Mouse (Mus musculus) liver, adult 2 months (tissue): ENCODE measurements around the gene Xrcc4. TPM values are rescaled to one million over a fixed set of nuclear protein-coding genes. Genes with fewer than 3 reads are reported as not detected.
A peak's percentile ranks its signal among the peaks of the same experiment; 100 is the strongest.
"Not testable (repeated sequence)": the region's sequence is repeated elsewhere in the genome, so short reads cannot be mapped to it uniquely, and the experiment has no call there.

Experiments used
- DNase-seq: peaks from one replicate; pipeline ENCODE4 v3.0.0-alpha.2; 2011; ENCODE audit warnings: low read depth, low spot score; ENCODE audit errors: extremely low read depth
- H3K27ac ChIP-seq: fragments of 200-500 bp; replicated peaks from 2 replicates; pipeline ENCODE4 v1.5.1; 2012; ENCODE audit warnings: low read depth, mild to moderate bottlenecking, control low read depth, inconsistent platforms, low read length; ENCODE audit not compliant: insufficient read depth
- H3K27me3 ChIP-seq: fragments of 200-500 bp; 2 replicates; pipeline ENCODE4 v1.6.1; 2012; ENCODE audit warnings: mild to moderate bottlenecking, moderate library complexity, low read length, inconsistent platforms; ENCODE audit not compliant: control insufficient read depth, insufficient read depth
- H3K36me3 ChIP-seq: fragments of 200-500 bp; 2 replicates; pipeline ENCODE4 v1.6.1; 2012; ENCODE audit warnings: low read length, inconsistent platforms; ENCODE audit not compliant: control insufficient read depth, insufficient read depth
- H3K4me1 ChIP-seq: fragments of 200-500 bp; 2 replicates; pipeline ENCODE4 v1.6.1; 2011; ENCODE audit warnings: low read length; ENCODE audit not compliant: control insufficient read depth, insufficient read depth
- H3K4me3 ChIP-seq: fragments of 200-500 bp; 2 replicates; pipeline ENCODE4 v1.5.1; 2011; ENCODE audit warnings: low read depth, mild to moderate bottlenecking, control low read depth, low read length, moderate library complexity; ENCODE audit not compliant: insufficient read depth
- H3K79me2 ChIP-seq: fragments of 200-500 bp; 2 replicates; pipeline ENCODE4 v1.6.1; 2012; ENCODE audit warnings: inconsistent platforms, mild to moderate bottlenecking, low read length, moderate library complexity; ENCODE audit not compliant: control insufficient read depth, insufficient read depth
- H3K9ac ChIP-seq: fragments of 200-500 bp; 2 replicates; pipeline ENCODE4 v1.6.1; 2012; ENCODE audit warnings: low read depth, mild to moderate bottlenecking, control low read depth, inconsistent platforms, low read length
- CTCF ChIP-seq: fragments of 200-500 bp; IDR thresholded peaks from 2 replicates; pipeline ENCODE4 v1.5.1; 2011; ENCODE audit warnings: low read depth, low read length, control low read depth
- POLR2A ChIP-seq: fragments of 200-500 bp; IDR thresholded peaks from 2 replicates; pipeline ENCODE4 v1.6.1; 2011; ENCODE audit warnings: low read length, control low read depth; ENCODE audit not compliant: insufficient read depth; ENCODE audit errors: extremely low read depth
- WGBS: fragments of 180-500 bp; shearing (Covaris S2); methylation state at CpG from one replicate; pipeline ENCODE4 v1.1.7; 2018; 5-methylcytosine and 5-hydroxymethylcytosine counted together
- polyA plus RNA-seq: library from polyadenylated mRNA; depleted of rRNA; stranded (reverse); fragments of >200 nt; gene quantifications from 2 replicates; pipeline ENCODE4 v1.2.3, GENCODE M21; 2012
- total RNA-seq: library from RNA; depleted of rRNA; stranded (reverse); fragments of >200 nt; gene quantifications from 2 replicates; pipeline ENCODE4 v1.2.3, GENCODE M21; 2014

Xrcc4 gene
- total and polyA plus RNA-seq, 2 experiments: 0.22 to 13.6 TPM

- Histone ChIP-seq H3K4me3 (no peak overlapping the region), H3K27me3 (no peaks in the 10 kb centered on the region), H3K4me1 (no peaks in the 10 kb centered on the region), H3K27ac (no peak overlapping the region), H3K9ac (no peak overlapping the region), H3K36me3 (no peaks in the 10 kb centered on the region), H3K79me2 (no peaks in the 10 kb centered on the region)
- TF ChIP-seq POLR2A (no peak), CTCF (no peak)
- DNase-seq: no peak
Observed at GRCm38 (mm10) chr13:89756347-89756746, 333.1 kb downstream of the Xrcc4 start.

- not testable (repeated sequence) for H3K9ac ChIP-seq, H3K27ac ChIP-seq, H3K79me2 ChIP-seq, DNase-seq, H3K36me3 ChIP-seq, H3K27me3 ChIP-seq, H3K4me1 ChIP-seq, H3K4me3 ChIP-seq
- 22% methylated on average over 3 of the region's 3 CpGs for WGBS
Observed at GRCm38 (mm10) chr13:89750562-89750961, 338.8 kb downstream of the Xrcc4 start.

GRCm38 (mm10) chr13:89743201-89743600, 346.2 kb downstream of the Xrcc4 start:
- peaks cover 15% of the 10 kb centered on the region; the same call in 1 of the 2 replicates for H3K4me1 ChIP-seq
- TF ChIP-seq CTCF: no peak
- TF ChIP-seq POLR2A: no peak
- peaks cover 12% of the 10 kb centered on the region; the same call in 1 of the 2 replicates for H3K27me3 ChIP-seq
- H3K9ac ChIP-seq: no peak overlapping the region
- H3K36me3 ChIP-seq: no peaks in the 10 kb centered on the region
- H3K79me2 ChIP-seq: no peaks in the 10 kb centered on the region
- WGBS: 44% methylated on average over 8 of the region's 8 CpGs
- DNase-seq: no peak
- no peak overlapping the region for H3K4me3 ChIP-seq
- H3K27ac ChIP-seq: no peak overlapping the region

- Histone ChIP-seq H3K27ac (no peak overlapping the region), H3K79me2 (no peaks in the 10 kb centered on the region), H3K27me3 (peaks cover 12% of the 10 kb centered on the region; the same call in 1 of the 2 replicates), H3K36me3 (no peaks in the 10 kb centered on the region), H3K9ac (no peak overlapping the region), H3K4me3 (no peak overlapping the region), H3K4me1 (peaks cover 15% of the 10 kb centered on the region; the same call in 1 of the 2 replicates)
- no peak for DNase-seq
- 19% methylated on average over 15 of the region's 15 CpGs for WGBS
- TF ChIP-seq CTCF (no peak), POLR2A (no peak)
Observed at GRCm38 (mm10) chr13:89742686-89743200, 346.7 kb downstream of the Xrcc4 start.

- TF ChIP-seq POLR2A: no peak
- TF ChIP-seq CTCF: no peak
- no peaks in the 10 kb centered on the region for H3K79me2 ChIP-seq
- H3K4me1 ChIP-seq: peaks cover 15% of the 10 kb centered on the region; the same call in 1 of the 2 replicates
- DNase-seq: no peak
- H3K36me3 ChIP-seq: no peaks in the 10 kb centered on the region
- 2% methylated on average over 40 of the region's 40 CpGs for WGBS
- H3K27ac ChIP-seq: no peak within 1 kb of the TSS
- no peak within 1 kb of the TSS for H3K4me3 ChIP-seq
- no peak within 1 kb of the TSS for H3K9ac ChIP-seq
- peaks cover 12% of the 10 kb centered on the region; the same call in 1 of the 2 replicates for H3K27me3 ChIP-seq
Observed at GRCm38 (mm10) chr13:89741766-89742685, 347.4 kb downstream of the Xrcc4 start, which contains the start of gene Vcan. Gene Vcan, minus strand, starts transcription at chr13:89742509.

GRCm38 (mm10) chr13:89741116-89741551, 348.3 kb downstream of the Xrcc4 start:
- Histone ChIP-seq H3K36me3 (no peaks in the 10 kb centered on the region), H3K9ac (no peak overlapping the region), H3K4me1 (peaks cover 15% of the 10 kb centered on the region; the same call in 1 of the 2 replicates), H3K79me2 (no peaks in the 10 kb centered on the region), H3K4me3 (peak overlapping the region; percentile 60; the same call in 1 of the 2 replicates), H3K27me3 (peaks cover 12% of the 10 kb centered on the region; the same call in 1 of the 2 replicates), H3K27ac (no peak overlapping the region)
- no peak for DNase-seq
- TF ChIP-seq POLR2A (no peak), CTCF (no peak)
- WGBS: 3% methylated on average over 14 of the region's 14 CpGs
